Mouse (Mus musculus): ENCODE results near the gene B4galnt1. TPM values are rescaled to one million over a fixed set of nuclear protein-coding genes. Genes with fewer than 3 reads are reported as not detected.

The B4galnt1 gene
- polyA plus RNA-seq, 1 experiment from 2014 or later = 12.7 TPM

GRCm38 (mm10) chr10:127197104-127197503 is 32.1 kb downstream of the B4galnt1 start:
- WGBS = 90% methylated on average over 8 of the region's 8 CpGs
- Histone ChIP-seq H3K4me3 (no peak overlapping the region), H3K27ac (peak overlapping the region; percentile 54; the same call in 1 of the 2 replicates), H3K27me3 (ENCODE audit: insufficient read depth, poor library complexity, severe bottlenecking) (no peaks in the 10 kb centered on the region), H3K9me3 (no peaks in the 10 kb centered on the region), H3K4me1 (replicated peaks) (peaks cover 49% of the 10 kb centered on the region), H3K36me3 (peaks cover 63% of the 10 kb centered on the region)
- no peak for DNase-seq (ENCODE audit: low spot score)

- Histone ChIP-seq H3K4me3 (no peak overlapping the region), H3K36me3 (peaks cover 63% of the 10 kb centered on the region), H3K27ac (peak overlapping the region; percentile 54; the same call in 1 of the 2 replicates), H3K9me3 (no peaks in the 10 kb centered on the region), H3K27me3 (ENCODE audit: insufficient read depth, poor library complexity, severe bottlenecking) (no peaks in the 10 kb centered on the region), H3K4me1 (replicated peaks) (peaks cover 48% of the 10 kb centered on the region)
- 90% methylated on average over 11 of the region's 11 CpGs for WGBS
- no peak for DNase-seq (ENCODE audit: low spot score)
Observed at GRCm38 (mm10) chr10:127197505-127198110, 32.6 kb downstream of the B4galnt1 start.

- WGBS = 64% methylated on average over 2 of the region's 2 CpGs
- no peak overlapping the region for H3K27ac ChIP-seq
- H3K36me3 ChIP-seq = peaks cover 63% of the 10 kb centered on the region
- DNase-seq (ENCODE audit: low spot score) = no peak
- H3K27me3 ChIP-seq (ENCODE audit: insufficient read depth, poor library complexity, severe bottlenecking) = no peaks in the 10 kb centered on the region
- H3K4me3 ChIP-seq = no peak overlapping the region
- peaks cover 40% of the 10 kb centered on the region for H3K4me1 ChIP-seq (replicated peaks)
- no peaks in the 10 kb centered on the region for H3K9me3 ChIP-seq
Observed at GRCm38 (mm10) chr10:127198492-127198891, 33.5 kb downstream of the B4galnt1 start.

GRCm38 (mm10) chr10:127199068-127199467 is 34.0 kb downstream of the B4galnt1 start:
- no peak overlapping the region for H3K27ac ChIP-seq
- H3K4me1 ChIP-seq (replicated peaks) = peaks cover 40% of the 10 kb centered on the region
- H3K36me3 ChIP-seq = peaks cover 66% of the 10 kb centered on the region
- DNase-seq (ENCODE audit: low spot score) = no peak
- no peaks in the 10 kb centered on the region for H3K27me3 ChIP-seq (ENCODE audit: insufficient read depth, poor library complexity, severe bottlenecking)
- H3K4me3 ChIP-seq = no peak overlapping the region
- no peaks in the 10 kb centered on the region for H3K9me3 ChIP-seq
- 63% methylated on average over 5 of the region's 5 CpGs for WGBS

GRCm38 (mm10) chr10:127199474-127199873 is 34.4 kb downstream of the B4galnt1 start:
- H3K36me3 ChIP-seq = peaks cover 69% of the 10 kb centered on the region
- H3K4me1 ChIP-seq (replicated peaks) = peaks cover 35% of the 10 kb centered on the region
- DNase-seq (ENCODE audit: low spot score) = no peak
- no peak overlapping the region for H3K27ac ChIP-seq
- H3K4me3 ChIP-seq = no peak overlapping the region
- WGBS = 86% methylated on average over 11 of the region's 11 CpGs
- no peaks in the 10 kb centered on the region for H3K9me3 ChIP-seq
- H3K27me3 ChIP-seq (ENCODE audit: insufficient read depth, poor library complexity, severe bottlenecking) = no peaks in the 10 kb centered on the region

GRCm38 (mm10) chr10:127200279-127200678 is 35.3 kb downstream of the B4galnt1 start:
- no peak for DNase-seq (ENCODE audit: low spot score)
- Histone ChIP-seq H3K36me3 (peaks cover 77% of the 10 kb centered on the region), H3K4me1 (replicated peaks) (peaks cover 29% of the 10 kb centered on the region), H3K9me3 (no peaks in the 10 kb centered on the region), H3K27me3 (ENCODE audit: insufficient read depth, poor library complexity, severe bottlenecking) (no peaks in the 10 kb centered on the region), H3K4me3 (no peak overlapping the region), H3K27ac (no peak overlapping the region)
- WGBS = 87% methylated on average over 8 of the region's 8 CpGs

- Histone ChIP-seq H3K27me3 (ENCODE audit: insufficient read depth, poor library complexity, severe bottlenecking) (no peaks in the 10 kb centered on the region), H3K4me3 (no peak overlapping the region), H3K4me1 (replicated peaks) (peaks cover 5% of the 10 kb centered on the region; the same call in 1 of the 2 replicates), H3K9me3 (no peaks in the 10 kb centered on the region), H3K36me3 (peaks cover 94% of the 10 kb centered on the region), H3K27ac (no peak overlapping the region)
- DNase-seq (ENCODE audit: low spot score) = no peak
- 92% methylated on average over 3 of the region's 3 CpGs for WGBS
Observed at GRCm38 (mm10) chr10:127203106-127203505, 38.1 kb downstream of the B4galnt1 start.

GRCm38 (mm10) chr10:127204589-127204988 is 39.6 kb downstream of the B4galnt1 start:
- no peak for DNase-seq (ENCODE audit: low spot score)
- peaks cover 88% of the 10 kb centered on the region for H3K36me3 ChIP-seq
- peak overlapping the region; percentile 10; the same call in 1 of the 2 replicates for H3K27ac ChIP-seq
- no peak overlapping the region for H3K4me3 ChIP-seq
- no peaks in the 10 kb centered on the region for H3K9me3 ChIP-seq
- no peaks in the 10 kb centered on the region for H3K27me3 ChIP-seq (ENCODE audit: insufficient read depth, poor library complexity, severe bottlenecking)
- WGBS = 93% methylated on average over 5 of the region's 5 CpGs
- peaks cover 5% of the 10 kb centered on the region for H3K4me1 ChIP-seq (replicated peaks)

- 91% methylated on average over 10 of the region's 10 CpGs for WGBS
- H3K9me3 ChIP-seq = no peaks in the 10 kb centered on the region
- peaks cover 80% of the 10 kb centered on the region for H3K36me3 ChIP-seq
- no peak for DNase-seq (ENCODE audit: low spot score)
- H3K4me1 ChIP-seq (replicated peaks) = peaks cover 12% of the 10 kb centered on the region
- no peaks in the 10 kb centered on the region for H3K27me3 ChIP-seq (ENCODE audit: insufficient read depth, poor library complexity, severe bottlenecking)
- H3K27ac ChIP-seq = no peak overlapping the region
- no peak overlapping the region for H3K4me3 ChIP-seq
Observed at GRCm38 (mm10) chr10:127205373-127205772, 40.3 kb downstream of the B4galnt1 start.

- peaks cover 20% of the 10 kb centered on the region for H3K4me1 ChIP-seq (replicated peaks)
- peaks cover 5% of the 10 kb centered on the region; the same call in 1 of the 2 replicates for H3K27me3 ChIP-seq (ENCODE audit: insufficient read depth, poor library complexity, severe bottlenecking)
- peaks cover 49% of the 10 kb centered on the region for H3K36me3 ChIP-seq
- H3K27ac ChIP-seq = no peak overlapping the region
- WGBS = 83% methylated on average over 4 of the region's 4 CpGs
- no peak overlapping the region for H3K4me3 ChIP-seq
- DNase-seq (ENCODE audit: low spot score) = no peak
- no peaks in the 10 kb centered on the region for H3K9me3 ChIP-seq
Observed at GRCm38 (mm10) chr10:127208921-127209320, 43.9 kb downstream of the B4galnt1 start.

GRCm38 (mm10) chr10:127209928-127210570 is 45.0 kb downstream of the B4galnt1 start:
- Histone ChIP-seq H3K27ac (no peak overlapping the region), H3K4me3 (peak overlapping the region; percentile 76), H3K36me3 (peaks cover 39% of the 10 kb centered on the region), H3K4me1 (replicated peaks) (peaks cover 20% of the 10 kb centered on the region), H3K27me3 (ENCODE audit: insufficient read depth, poor library complexity, severe bottlenecking) (peaks cover 5% of the 10 kb centered on the region; the same call in 1 of the 2 replicates), H3K9me3 (no peaks in the 10 kb centered on the region)
- 89% methylated on average over 13 of the region's 13 CpGs for WGBS
- DNase-seq (ENCODE audit: low spot score) = no peak

GRCm38 (mm10) chr10:127210961-127211405 is 46.0 kb downstream of the B4galnt1 start:
- no peak for DNase-seq (ENCODE audit: low spot score)
- no peaks in the 10 kb centered on the region for H3K9me3 ChIP-seq
- H3K27me3 ChIP-seq (ENCODE audit: insufficient read depth, poor library complexity, severe bottlenecking) = peaks cover 5% of the 10 kb centered on the region; the same call in 1 of the 2 replicates
- peak overlapping the region; percentile 76 for H3K4me3 ChIP-seq
- peak overlapping the region; percentile 87 for H3K27ac ChIP-seq
- H3K36me3 ChIP-seq = peaks cover 30% of the 10 kb centered on the region
- peaks cover 20% of the 10 kb centered on the region for H3K4me1 ChIP-seq (replicated peaks)
- WGBS = under 1% methylated on average over 25 of the region's 25 CpGs

- Histone ChIP-seq H3K36me3 (peaks cover 25% of the 10 kb centered on the region), H3K4me3 (peak within 1 kb of the TSS; percentile 76), H3K27ac (peak within 1 kb of the TSS; percentile 87), H3K9me3 (no peaks in the 10 kb centered on the region), H3K4me1 (replicated peaks) (peaks cover 20% of the 10 kb centered on the region), H3K27me3 (ENCODE audit: insufficient read depth, poor library complexity, severe bottlenecking) (peaks cover 5% of the 10 kb centered on the region; the same call in 1 of the 2 replicates)
- peak; percentile 88 for DNase-seq (ENCODE audit: low spot score)
- under 1% methylated on average over 47 of the region's 47 CpGs for WGBS
Observed at GRCm38 (mm10) chr10:127211414-127211854, 46.4 kb downstream of the B4galnt1 start, which contains the start of gene Pip4k2c. Pip4k2c (minus strand) TSS chr10:127211585.
